Mouse (Mus musculus): ENCODE data around the gene Slit2. TPM values are rescaled to one million over a fixed set of nuclear protein-coding genes. Genes with fewer than 3 reads are reported as not detected.
A peak's percentile ranks its signal among the peaks of the same experiment; 100 is the strongest.

Gene Slit2
- 10 to 100 TPM; 33.2 to 36.7 TPM for total RNA-seq (2021)

- peak; percentile 55 to 58 for DNase-seq (ENCODE audit: extremely low spot score in 1 of 2, low spot score in 1 of 2)
These were observed at the start of gene Slit2 for GRCm38 (mm10) chr5:47982941-47983701. Gene Slit2, plus strand, starts transcription at chr5:47983138.

- DNase-seq (ENCODE audit: extremely low spot score in 1 of 2, low spot score in 1 of 2): no peak
These were observed 44.2 kb upstream of the Slit2 start for GRCm38 (mm10) chr5:47938586-47939372.

GRCm38 (mm10) chr5:47956451-47956850 is 26.5 kb upstream of the Slit2 start:
- DNase-seq (ENCODE audit: extremely low spot score in 1 of 2, low spot score in 1 of 2): no peak

- no peak for DNase-seq (ENCODE audit: extremely low spot score in 1 of 2, low spot score in 1 of 2)
These were observed 7.1 kb upstream of the Slit2 start for GRCm38 (mm10) chr5:47975795-47976194.

GRCm38 (mm10) chr5:47979371-47979770 is 3.6 kb upstream of the Slit2 start:
- peak in 1 of 2 experiments; percentile 7 for DNase-seq (ENCODE audit: extremely low spot score in 1 of 2, low spot score in 1 of 2)

- DNase-seq (ENCODE audit: extremely low spot score in 1 of 2, low spot score in 1 of 2): no peak
These were observed 2.5 kb upstream of the Slit2 start for GRCm38 (mm10) chr5:47980459-47980858.

- no peak for DNase-seq (ENCODE audit: extremely low spot score in 1 of 2, low spot score in 1 of 2)
These were observed 987 bp upstream of the Slit2 start for GRCm38 (mm10) chr5:47981951-47982350.

DNA sequence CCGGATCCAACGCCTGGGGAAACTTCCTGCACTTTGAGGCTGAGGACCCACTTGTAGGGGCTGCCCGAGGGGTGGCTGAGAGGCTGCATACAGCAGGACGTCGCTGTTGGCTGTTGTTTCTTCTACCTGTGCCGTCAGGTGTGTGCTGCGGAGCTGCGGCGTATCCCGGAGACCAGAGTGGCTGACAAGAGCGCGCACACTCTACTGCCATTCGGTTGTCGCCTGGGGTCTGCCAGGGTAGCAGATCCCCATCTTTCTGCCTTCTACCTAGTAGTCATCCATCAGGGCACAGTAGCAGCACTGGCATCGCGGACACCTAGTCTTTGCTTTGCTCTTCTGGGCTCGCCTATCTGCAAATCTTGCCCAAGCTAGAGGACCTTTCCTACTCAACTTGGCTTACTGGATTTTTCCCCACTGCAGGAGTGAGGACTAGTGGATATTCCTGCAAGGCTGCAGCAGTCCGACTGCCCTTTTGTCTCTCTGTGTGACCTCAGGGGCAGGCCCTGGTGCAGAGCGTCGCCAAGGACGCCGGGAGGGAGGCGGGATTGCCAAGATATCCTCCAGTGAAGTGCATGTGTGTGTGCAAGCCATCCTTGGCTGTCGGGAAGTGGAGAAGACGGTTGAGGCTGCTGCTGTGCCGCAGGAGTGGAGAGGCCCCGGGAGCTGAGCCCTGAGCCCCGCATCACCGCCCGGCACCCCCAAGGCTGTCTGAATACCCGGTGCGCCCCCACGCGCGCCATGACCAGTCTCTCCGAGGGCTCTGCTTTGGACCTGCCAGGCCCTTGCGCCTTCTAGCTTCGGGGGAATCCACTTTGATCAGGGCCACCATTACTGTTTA is 1.0 kb downstream of the Slit2 start:
- peak; percentile 6 to 24 for DNase-seq (ENCODE audit: extremely low spot score in 1 of 2, low spot score in 1 of 2)

GRCm38 (mm10) chr5:47984584-47985197 is 1.8 kb downstream of the Slit2 start:
- DNase-seq (ENCODE audit: extremely low spot score in 1 of 2, low spot score in 1 of 2): peak in 1 of 2 experiments; percentile 17

GRCm38 (mm10) chr5:47985198-47985631 is 2.3 kb downstream of the Slit2 start:
- DNase-seq (ENCODE audit: extremely low spot score in 1 of 2, low spot score in 1 of 2): no peak

DNA sequence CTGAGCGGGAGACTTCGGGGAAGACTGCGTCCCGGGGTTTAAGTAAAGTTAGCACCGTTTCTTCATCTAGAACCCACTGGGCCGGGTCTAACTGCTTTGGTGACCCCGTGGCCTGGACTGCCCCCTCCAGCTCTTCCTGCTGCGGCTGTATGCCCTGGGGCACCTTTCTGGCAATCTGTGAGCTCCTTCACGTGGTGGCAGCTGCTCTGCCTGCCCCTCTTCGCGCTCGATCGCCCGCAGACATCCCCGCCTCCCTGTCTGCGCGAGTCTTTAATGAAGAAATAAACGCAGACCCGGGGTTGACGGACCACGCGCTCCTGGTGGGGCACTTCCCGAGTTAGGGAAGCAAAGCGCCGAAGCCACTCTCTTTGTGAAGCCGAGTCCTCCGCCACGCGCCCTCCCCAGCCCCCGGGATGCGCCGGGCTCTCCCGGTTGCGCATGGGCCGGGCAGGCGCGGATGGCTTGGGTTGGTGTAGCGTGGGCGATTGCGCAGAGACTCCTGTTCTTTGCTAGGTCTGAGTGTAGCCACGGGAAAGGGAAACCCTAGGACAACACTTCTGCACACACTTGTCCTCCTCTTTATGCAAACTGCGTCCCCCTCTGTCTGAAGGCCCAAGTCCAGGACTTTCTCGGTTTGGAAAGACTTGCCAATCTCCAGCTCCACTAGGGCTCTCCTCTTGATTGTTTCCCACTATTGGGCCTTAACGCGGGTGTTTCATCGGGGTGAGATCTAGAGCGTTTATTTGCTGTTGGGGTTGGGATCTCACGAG is 3.1 kb downstream of the Slit2 start:
- peak in 1 of 2 experiments; percentile 29 for DNase-seq (ENCODE audit: extremely low spot score in 1 of 2, low spot score in 1 of 2)

- no peak for DNase-seq (ENCODE audit: extremely low spot score in 1 of 2, low spot score in 1 of 2)
These were observed 8.0 kb downstream of the Slit2 start for GRCm38 (mm10) chr5:47990926-47991325.

DNA sequence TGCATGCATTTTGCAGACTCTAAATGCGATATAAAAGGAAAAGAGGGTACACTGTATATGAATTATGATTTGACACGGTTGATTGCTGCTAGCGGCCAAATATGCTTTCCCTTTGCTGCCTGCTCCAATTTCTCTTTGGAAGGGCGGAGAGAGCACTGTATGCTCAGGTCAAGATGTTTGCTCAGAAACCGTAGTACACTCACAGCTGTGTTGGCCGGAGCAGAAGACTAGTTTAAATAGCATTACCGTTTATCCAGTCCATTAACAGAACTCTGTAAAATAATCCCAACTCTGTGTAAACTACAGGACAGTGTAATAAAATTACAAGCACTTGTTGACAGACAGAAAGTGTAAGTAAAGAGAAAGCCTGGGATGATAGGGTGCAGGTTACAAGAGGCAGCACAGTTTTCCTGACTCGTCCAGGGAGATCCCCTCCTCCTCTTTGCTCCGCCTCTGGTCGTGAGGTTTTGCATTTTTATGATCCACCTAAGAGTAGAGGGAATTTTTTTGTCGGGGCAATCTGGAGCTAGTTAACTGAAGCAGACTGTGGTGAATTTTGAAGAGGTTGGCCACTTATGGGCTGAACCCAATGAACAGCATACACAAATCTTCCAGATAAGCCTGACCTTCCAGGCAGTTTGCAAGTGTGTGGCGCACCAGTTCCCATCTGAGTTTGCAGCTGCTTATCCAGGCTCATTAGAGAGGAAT is 20.9 kb downstream of the Slit2 start:
- no peak for DNase-seq (ENCODE audit: extremely low spot score in 1 of 2, low spot score in 1 of 2)

GRCm38 (mm10) chr5:48005533-48005932 is 22.6 kb downstream of the Slit2 start:
- no peak for DNase-seq (ENCODE audit: extremely low spot score in 1 of 2, low spot score in 1 of 2)

DNA sequence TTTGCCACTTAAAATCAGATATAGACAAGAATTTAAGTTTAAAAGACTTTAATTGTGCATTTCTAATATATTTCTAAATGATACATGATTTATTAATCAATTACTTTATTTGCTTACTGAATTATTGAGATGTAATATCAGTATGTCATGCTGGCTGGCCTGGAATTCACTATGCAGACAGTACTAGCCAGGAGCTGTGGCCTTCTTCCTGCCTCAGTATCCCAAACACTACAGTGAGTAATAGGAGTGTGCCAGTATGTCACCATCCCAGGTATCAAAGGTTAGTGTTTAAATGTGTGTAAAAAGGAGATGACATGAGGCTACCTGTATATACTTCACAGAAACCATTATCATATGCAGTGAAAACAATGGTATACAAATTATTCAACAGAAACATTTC is 23.1 kb downstream of the Slit2 start:
- DNase-seq (ENCODE audit: extremely low spot score in 1 of 2, low spot score in 1 of 2): no peak

- DNase-seq (ENCODE audit: extremely low spot score in 1 of 2, low spot score in 1 of 2): no peak
These were observed 40.5 kb downstream of the Slit2 start for GRCm38 (mm10) chr5:48023441-48023840.

DNA sequence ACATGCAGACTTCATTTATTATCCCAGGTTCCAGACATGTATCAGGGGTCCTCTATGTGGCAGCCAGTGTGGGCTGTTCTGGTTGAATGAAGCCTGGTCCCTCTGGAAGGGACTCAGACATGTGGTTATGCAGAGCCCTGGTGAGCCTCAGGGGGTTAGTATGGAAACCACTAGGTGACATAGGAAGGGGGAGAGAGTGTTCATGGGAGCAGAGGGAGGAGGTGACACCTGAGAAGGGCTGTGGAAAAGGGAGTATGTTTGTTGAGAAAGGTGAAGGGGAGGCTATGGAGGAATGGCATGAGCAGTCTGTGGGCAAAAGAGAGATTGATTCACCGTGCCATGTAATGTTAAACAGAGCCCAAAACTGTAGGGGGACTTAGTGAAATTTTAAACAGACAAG is 51.9 kb downstream of the Slit2 start:
- DNase-seq (ENCODE audit: extremely low spot score in 1 of 2, low spot score in 1 of 2): no peak

GRCm38 (mm10) chr5:48038033-48038432 is 55.1 kb downstream of the Slit2 start:
- peak; percentile 9 to 17 for DNase-seq (ENCODE audit: extremely low spot score in 1 of 2, low spot score in 1 of 2)

Data from layer of hippocampus, postnatal 25 days (tissue).